Mouse (Mus musculus) heart, postnatal 0 days (tissue): ENCODE measurements around the gene Tap1.

Source experiments
- CTCF ChIP-seq: IDR thresholded peaks from 2 replicates; pipeline ENCODE4 v1.5.1; 2016; ENCODE audit warnings: antibody characterized with exemption, control low read depth, low read depth
- EP300 ChIP-seq: IDR thresholded peaks from 2 replicates; pipeline ENCODE4 v1.6.1; 2016; ENCODE audit warnings: antibody characterized with exemption, low read depth

DNA sequence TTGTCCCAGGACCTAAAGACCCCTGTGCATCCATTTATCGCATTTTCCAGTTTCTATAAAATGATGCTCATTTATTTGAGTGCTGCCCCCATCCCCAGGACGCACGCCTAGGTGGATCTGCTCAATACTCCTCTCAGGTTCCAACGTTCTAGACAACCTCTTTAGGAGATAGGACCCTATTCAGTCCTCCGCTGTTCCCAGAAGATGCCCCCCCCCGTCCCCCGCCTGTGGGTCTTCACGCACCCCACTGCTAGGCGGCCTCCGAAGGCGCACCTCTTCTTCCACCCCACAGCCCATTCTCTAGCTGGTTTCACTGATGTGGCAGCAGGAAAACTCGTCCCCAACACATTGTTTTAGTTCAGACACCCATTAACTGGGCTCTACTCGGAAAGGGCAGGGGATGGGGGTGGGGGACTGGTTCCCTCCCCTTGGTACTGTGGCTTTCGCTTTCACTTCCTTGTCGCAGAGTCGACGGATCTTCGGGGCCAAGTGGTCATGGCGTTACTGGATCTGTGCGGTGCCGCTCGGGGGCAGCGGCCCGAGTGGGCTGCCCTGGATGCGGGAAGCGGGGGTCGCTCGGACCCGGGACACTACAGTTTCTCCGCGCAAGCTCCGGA, 10.7 kb downstream of the Tap1 start:
- no peak for TF ChIP-seq CTCF
- no peak for TF ChIP-seq EP300
